In genomic region chr8:95547931-95548330, GRCm38 (mm10) we compare ENCODE assay signal across 27 mouse cellular contexts. TPM values are rescaled to one million over a fixed set of nuclear protein-coding genes. Genes with fewer than 3 reads are reported as not detected.
DNase-seq lines count a peak whose midpoint lies in the region; ATAC-seq and TF ChIP-seq lines count a peak whose summit lies in the region.
"Had no signal": no experiment of that assay in that cellular context is flagged by ENCODE, and none has a peak within 500 bp of the region (broad histone marks: within the 10 kb centered on the region; RNA-seq: fewer than 3 reads in every experiment).

No protein-coding gene starts in this region.

- H3K9ac ChIP-seq in forebrain, postnatal 0 days = no peak overlapping the region
- no peak overlapping the region for H3K9ac ChIP-seq in heart, postnatal 0 days (replicated peaks; ENCODE audit: low read depth, low read length)
- H3K9ac ChIP-seq: embryonic facial prominence, embryonic 13.5 days; forebrain, embryonic 13.5 days; hindbrain, embryonic 12.5 days had no signal

- no peaks in the 10 kb centered on the region for H3K9me3 ChIP-seq in forebrain, embryonic 10.5 days
- H3K9me3 ChIP-seq in forebrain, postnatal 0 days (ENCODE audit: low read length) = no peaks in the 10 kb centered on the region
- H3K9me3 ChIP-seq in heart, postnatal 0 days (replicated peaks; ENCODE audit: control insufficient read depth, low read length) = no peaks in the 10 kb centered on the region
- no peaks in the 10 kb centered on the region for H3K9me3 ChIP-seq in embryonic facial prominence, embryonic 10.5 days
- H3K9me3 ChIP-seq: embryonic facial prominence, embryonic 13.5 days; forebrain, embryonic 13.5 days; G1E had no signal

- H3K4me2 ChIP-seq in forebrain, postnatal 0 days (ENCODE audit: low read depth) = no peak overlapping the region
- H3K4me2 ChIP-seq in heart, postnatal 0 days (ENCODE audit: low read depth, low read length) = no peak overlapping the region
- H3K4me2 ChIP-seq: embryonic facial prominence, embryonic 13.5 days; forebrain, embryonic 13.5 days; hindbrain, embryonic 12.5 days had no signal

- H3K27ac ChIP-seq in forebrain, embryonic 10.5 days = peak overlapping the region; percentile 4; the same call in 1 of the 2 replicates
- H3K27ac ChIP-seq in forebrain, postnatal 0 days (ENCODE audit: low read depth, low read length) = no peak overlapping the region
- no peak overlapping the region for H3K27ac ChIP-seq in heart, postnatal 0 days (ENCODE audit: low read depth)
- H3K27ac ChIP-seq in embryonic facial prominence, embryonic 10.5 days (replicated peaks) = peak overlapping the region; percentile 51; the same call in 1 of the 2 replicates
- H3K27ac ChIP-seq: embryonic facial prominence, embryonic 13.5 days; forebrain, embryonic 13.5 days; gastrocnemius, adult 2 months; hindbrain, embryonic 12.5 days had no signal

- no peaks in the 10 kb centered on the region for H3K27me3 ChIP-seq in forebrain, embryonic 10.5 days (ENCODE audit: poor library complexity, severe bottlenecking)
- H3K27me3 ChIP-seq in forebrain, postnatal 0 days (ENCODE audit: insufficient read depth, low read length) = no peaks in the 10 kb centered on the region
- H3K27me3 ChIP-seq in heart, postnatal 0 days (ENCODE audit: control insufficient read depth, insufficient read depth, low read length) = no peaks in the 10 kb centered on the region
- H3K27me3 ChIP-seq in embryonic facial prominence, embryonic 10.5 days (replicated peaks; ENCODE audit: low read depth, poor library complexity, severe bottlenecking) = no peaks in the 10 kb centered on the region
- H3K27me3 ChIP-seq: embryonic facial prominence, embryonic 13.5 days; forebrain, embryonic 13.5 days; hindbrain, embryonic 12.5 days had no signal

- H3K4me3 ChIP-seq in forebrain, embryonic 10.5 days = no peak overlapping the region
- no peak overlapping the region for H3K4me3 ChIP-seq in forebrain, postnatal 0 days (ENCODE audit: low read depth, low read length)
- no peak overlapping the region for H3K4me3 ChIP-seq in heart, postnatal 0 days (ENCODE audit: low read depth, low read length)
- no peak overlapping the region for H3K4me3 ChIP-seq in embryonic facial prominence, embryonic 10.5 days
- H3K4me3 ChIP-seq: embryonic facial prominence, embryonic 13.5 days; forebrain, embryonic 13.5 days; gastrocnemius, adult 2 months; hindbrain, embryonic 12.5 days had no signal

- intact Hi-C loops in heart, postnatal 36 days (cut with DNase I) = no loop called here

- no peak for ATAC-seq in forebrain, postnatal 0 days
- ATAC-seq in heart, postnatal 0 days (ENCODE audit: insufficient read depth, low read depth) = peak; percentile 41; the same call in 1 of the 2 replicates
- ATAC-seq: activated CD4-positive, CD25-positive, alpha-beta regulatory T cell, adult 4 months; CD4-positive, CD25-positive, alpha-beta regulatory T cell, adult 4 months; forebrain, embryonic 13.5 days; hindbrain, embryonic 16.5 days; inflammation-experienced regulatory T-cells, adult 6 months; intestine, postnatal 0 days had no signal

- TF ChIP-seq CTCF in forebrain, postnatal 0 days (IDR thresholded peaks at IDR 0.05; ENCODE audit: low read depth) = no peak
- no peak for TF ChIP-seq CTCF in heart, postnatal 0 days (IDR thresholded peaks at IDR 0.05; ENCODE audit: low read depth)

- no peaks in the 10 kb centered on the region for H3K36me3 ChIP-seq in forebrain, embryonic 10.5 days (replicated peaks)
- H3K36me3 ChIP-seq in forebrain, postnatal 0 days (ENCODE audit: insufficient read depth) = no peaks in the 10 kb centered on the region
- H3K36me3 ChIP-seq in heart, postnatal 0 days (replicated peaks; ENCODE audit: control insufficient read depth, insufficient read depth, low read length) = no peaks in the 10 kb centered on the region
- H3K36me3 ChIP-seq in embryonic facial prominence, embryonic 10.5 days (replicated peaks) = no peaks in the 10 kb centered on the region
- H3K36me3 ChIP-seq: embryonic facial prominence, embryonic 13.5 days; G1E; hindbrain, embryonic 12.5 days had no signal

- DNase-seq in forebrain, embryonic 10.5 days (ENCODE audit: extremely low spot score, low spot score) = no peak
- no peak for DNase-seq in forebrain, postnatal 0 days
- no peak for DNase-seq in heart, postnatal 0 days (ENCODE audit: low spot score)
- DNase-seq in heart, postnatal 36 days = no peak
- peak; percentile 50 for DNase-seq in ES-CJ7 (ENCODE audit: low read depth, low spot score)
- DNase-seq in embryonic facial prominence, embryonic 10.5 days (ENCODE audit: low spot score) = no peak
- DNase-seq in left cerebral cortex, adult 18-20 months (ENCODE audit: low spot score in 2 of 2) = no peak
- DNase-seq in yolk sac, embryonic 10.5 days (ENCODE audit: low spot score) = no peak
- DNase-seq: B cell, adult 2 months; cerebellum, adult 11-12 months; cerebellum, adult 9-10 months; cerebellum, postnatal 25 days; gastrocnemius, adult 2 months; gastrocnemius, postnatal 25 days; heart, postnatal 10 days had no signal

- peaks cover 20% of the 10 kb centered on the region for H3K4me1 ChIP-seq in forebrain, embryonic 10.5 days
- peaks cover 9% of the 10 kb centered on the region; the same call in 1 of the 2 replicates for H3K4me1 ChIP-seq in forebrain, postnatal 0 days (ENCODE audit: insufficient read depth)
- H3K4me1 ChIP-seq in heart, postnatal 0 days (ENCODE audit: control insufficient read depth, insufficient read depth) = 0 out of 2 replicates have a peak, but pooled peaks cover 6% of the 10 kb centered on the region
- H3K4me1 ChIP-seq in embryonic facial prominence, embryonic 10.5 days = peaks cover 16% of the 10 kb centered on the region; the same call in 1 of the 2 replicates
- H3K4me1 ChIP-seq: embryonic facial prominence, embryonic 13.5 days had no signal

- no peak for TF ChIP-seq EP300 in heart, postnatal 0 days (IDR thresholded peaks at IDR 0.05; ENCODE audit: low read depth)

- WGBS in forebrain, embryonic 10.5 days = 75% methylated on average over 8 of the region's 8 CpGs
- 67% methylated on average over 8 of the region's 8 CpGs for WGBS in forebrain, postnatal 0 days
- 48% methylated on average over 8 of the region's 8 CpGs for WGBS in heart, postnatal 0 days
- 59% methylated on average over 8 of the region's 8 CpGs for WGBS in embryonic facial prominence, embryonic 10.5 days

RNA-seq across cellular contexts. Expression of gene Ccdc113, which starts 14.0 kb away (rescaled TPM):
- polyA plus RNA-seq in forebrain, embryonic 10.5 days (2016; fragmentation: Nextera tagmentation; extraction: Ambion mirVana) = 0.15 TPM in 1 of 2 replicates, not detected in the other
- total RNA-seq in forebrain, postnatal 0 days (2014; rRNA removed) = 3.4 and 3.7 TPM in 2 replicates
- 3.3 and 5.3 TPM in 2 replicates for polyA plus RNA-seq in forebrain, postnatal 0 days (2015; fragmentation: Nextera tagmentation; extraction: Ambion mirVana)
- total RNA-seq in heart, postnatal 0 days (2014; rRNA removed; ENCODE audit: low replicate concordance) = 0.34 and 2.0 TPM in 2 replicates
- polyA plus RNA-seq in heart, postnatal 0 days (2015; fragmentation: Nextera tagmentation; extraction: Ambion mirVana) = 1.6 TPM in 2 replicates
- total RNA-seq in heart, postnatal 36 days (2021) = not detected
- 0.11 and 0.30 TPM in 2 replicates for polyA plus RNA-seq in embryonic facial prominence, embryonic 10.5 days (2016; fragmentation: Nextera tagmentation; extraction: Ambion mirVana)
- 1 to 10 TPM; 3.3 to 3.4 TPM for total RNA-seq in left cerebral cortex, adult 18-20 months (2021)
- total RNA-seq: G1E; gastrocnemius, adult 2 months; gastrocnemius, postnatal 25 days; granulocyte monocyte progenitor cell, adult 5-6 weeks had no signal
- polyA plus RNA-seq: activated CD4-positive, CD25-positive, alpha-beta regulatory T cell, adult 4 months; CD4-positive, CD25-positive, alpha-beta regulatory T cell, adult 4 months; G1E; inflammation-experienced regulatory T-cells, adult 6 months had no signal

RNA-seq across cellular contexts. Expression of gene Prss54, which starts 28.2 kb away (rescaled TPM):
- not detected in 2 replicates for polyA plus RNA-seq in forebrain, embryonic 10.5 days (2016; fragmentation: Nextera tagmentation; extraction: Ambion mirVana)
- 0.38 TPM in 1 of 2 replicates, not detected in the other for total RNA-seq in forebrain, postnatal 0 days (2014; rRNA removed)
- polyA plus RNA-seq in forebrain, postnatal 0 days (2015; fragmentation: Nextera tagmentation; extraction: Ambion mirVana) = not detected in 2 replicates
- total RNA-seq in heart, postnatal 0 days (2014; rRNA removed; ENCODE audit: low replicate concordance) = not detected in 2 replicates
- not detected in 2 replicates for polyA plus RNA-seq in heart, postnatal 0 days (2015; fragmentation: Nextera tagmentation; extraction: Ambion mirVana)
- not detected for total RNA-seq in heart, postnatal 36 days (2021)
- not detected in 2 replicates for polyA plus RNA-seq in embryonic facial prominence, embryonic 10.5 days (2016; fragmentation: Nextera tagmentation; extraction: Ambion mirVana)
- total RNA-seq in left cerebral cortex, adult 18-20 months (2021) = not detected
- total RNA-seq: adrenal gland, adult 18-20 months; adrenal gland, postnatal 14 days; gastrocnemius, adult 2 months; gastrocnemius, postnatal 25 days; granulocyte monocyte progenitor cell, adult 5-6 weeks; heart, postnatal 10 days had no signal
- polyA plus RNA-seq: activated CD4-positive, CD25-positive, alpha-beta regulatory T cell, adult 4 months; CD4-positive, CD25-positive, alpha-beta regulatory T cell, adult 4 months; embryonic facial prominence, embryonic 13.5 days; forebrain, embryonic 13.5 days; G1E; hindbrain, embryonic 12.5 days; hindbrain, embryonic 16.5 days; inflammation-experienced regulatory T-cells, adult 6 months; intestine, postnatal 0 days had no signal

RNA-seq across cellular contexts. Expression of gene Csnk2a2, which starts 58.1 kb away (rescaled TPM):
- polyA plus RNA-seq in forebrain, embryonic 10.5 days (2016; fragmentation: Nextera tagmentation; extraction: Ambion mirVana) = 15.2 and 15.9 TPM in 2 replicates
- total RNA-seq in forebrain, postnatal 0 days (2014; rRNA removed) = 26.7 TPM in 2 replicates
- 7.7 and 9.9 TPM in 2 replicates for polyA plus RNA-seq in forebrain, postnatal 0 days (2015; fragmentation: Nextera tagmentation; extraction: Ambion mirVana)
- 25.0 and 27.6 TPM in 2 replicates for total RNA-seq in heart, postnatal 0 days (2014; rRNA removed; ENCODE audit: low replicate concordance)
- polyA plus RNA-seq in heart, postnatal 0 days (2015; fragmentation: Nextera tagmentation; extraction: Ambion mirVana) = 5.3 and 6.2 TPM in 2 replicates
- total RNA-seq in heart, postnatal 36 days (2021) = 10 to 100 TPM; 32.9 to 36.3 TPM
- 12.6 and 15.2 TPM in 2 replicates for polyA plus RNA-seq in embryonic facial prominence, embryonic 10.5 days (2016; fragmentation: Nextera tagmentation; extraction: Ambion mirVana)
- 10 to 100 TPM; 81.8 to 92.0 TPM for total RNA-seq in left cerebral cortex, adult 18-20 months (2021)

Comparison
In these comparisons a context has a peak if more than half of its experiments do, and no peak if none do; other contexts are left out.
1. H3K27ac ChIP-seq: peak in forebrain, embryonic 10.5 days (single experiment) and embryonic facial prominence, embryonic 10.5 days (single experiment); none in forebrain, postnatal 0 days (single experiment) and heart, postnatal 0 days (single experiment).